Comparison of ENCODE assay signal across 11 mouse cellular contexts in genomic region chr9:43130684-43131083, GRCm38 (mm10). TPM values are rescaled to one million over a fixed set of nuclear protein-coding genes. Genes with fewer than 3 reads are reported as not detected.
DNase-seq lines count a peak whose midpoint lies in the region; ATAC-seq and TF ChIP-seq lines count a peak whose summit lies in the region.
"Had no signal": no experiment of that assay in that cellular context is flagged by ENCODE, and none has a peak within 500 bp of the region (broad histone marks: within the 10 kb centered on the region; RNA-seq: fewer than 3 reads in every experiment).

No protein-coding gene starts in this region.

- TF ChIP-seq POLR2A in embryonic fibroblast, embryonic 13.5 days (IDR thresholded peaks at IDR 0.05; ENCODE audit: low read depth, low read length): no peak

- peak; percentile 54 for TF ChIP-seq CTCF in layer of hippocampus, adult 2 months (conservative IDR thresholded peaks at IDR 0.05)
- TF ChIP-seq CTCF in E14TG2a.4 (conservative IDR thresholded peaks at IDR 0.05; ENCODE audit: low read length): peak; percentile 52
- 0 out of 2 replicates have a peak, but pooled peaks have one; percentile 4 for TF ChIP-seq CTCF in embryonic fibroblast, embryonic 13.5 days (IDR thresholded peaks at IDR 0.05; ENCODE audit: borderline replicate concordance, insufficient read depth, low read length)

- no peak overlapping the region for H3K9ac ChIP-seq in forebrain, embryonic 11.5 days (ENCODE audit: low read length)

- no peak overlapping the region for H3K4me3 ChIP-seq in layer of hippocampus, adult 2 months
- H3K4me3 ChIP-seq in E14TG2a.4 (replicated peaks; ENCODE audit: low read length): no peak overlapping the region
- H3K4me3 ChIP-seq in embryonic fibroblast, embryonic 13.5 days (ENCODE audit: insufficient read depth, low read length): no peak overlapping the region
- no peak overlapping the region for H3K4me3 ChIP-seq in forebrain, embryonic 11.5 days (ENCODE audit: low read depth, low read length)
- H3K4me3 ChIP-seq: midbrain, embryonic 10.5 days; myocyte had no signal

- H3K9me3 ChIP-seq in E14TG2a.4 (ENCODE audit: low read length): no peaks in the 10 kb centered on the region
- H3K9me3 ChIP-seq in forebrain, embryonic 11.5 days (ENCODE audit: control insufficient read depth, low read length): no peaks in the 10 kb centered on the region
- H3K9me3 ChIP-seq: midbrain, embryonic 10.5 days had no signal

- WGBS in forebrain, embryonic 11.5 days: 95% methylated on average over 2 of the region's 2 CpGs

- no peak overlapping the region for H3K4me2 ChIP-seq in forebrain, embryonic 11.5 days (ENCODE audit: low read depth, low read length, severe bottlenecking)

- peaks cover 44% of the 10 kb centered on the region for H3K4me1 ChIP-seq in E14TG2a.4 (replicated peaks; ENCODE audit: low read depth, low read length)
- H3K4me1 ChIP-seq in embryonic fibroblast, embryonic 13.5 days (ENCODE audit: control insufficient read depth, insufficient read depth, low read length): no peaks in the 10 kb centered on the region
- no peaks in the 10 kb centered on the region for H3K4me1 ChIP-seq in forebrain, embryonic 11.5 days (replicated peaks; ENCODE audit: control insufficient read depth, insufficient read depth, low read length)

- no peak for ATAC-seq in forebrain, embryonic 11.5 days (replicated peaks; ENCODE audit: low FRiP score)

- no peaks in the 10 kb centered on the region for H3K36me3 ChIP-seq in E14TG2a.4 (ENCODE audit: insufficient read depth, low read length)
- H3K36me3 ChIP-seq in forebrain, embryonic 11.5 days (ENCODE audit: control insufficient read depth, insufficient read depth, low read length): no peaks in the 10 kb centered on the region
- H3K36me3 ChIP-seq: midbrain, embryonic 10.5 days had no signal

- DNase-seq in layer of hippocampus, adult 2 months (ENCODE audit: low spot score in 2 of 2): no peak
- DNase-seq in layer of hippocampus, adult 9-11 months: no peak
- peak; percentile 19 for DNase-seq in A20 (ENCODE audit: low read depth, low spot score)
- no peak for DNase-seq in forebrain, embryonic 11.5 days (ENCODE audit: low spot score)
- DNase-seq in adrenal gland, postnatal 10 days: no peak
- DNase-seq: cerebellum, adult 2 months; kidney, postnatal 10 days had no signal

- peaks cover 6% of the 10 kb centered on the region; the same call in 1 of the 2 replicates for H3K27me3 ChIP-seq in E14TG2a.4 (ENCODE audit: insufficient read depth, low read length)
- no peaks in the 10 kb centered on the region for H3K27me3 ChIP-seq in forebrain, embryonic 11.5 days (ENCODE audit: control insufficient read depth, insufficient read depth, low read length)

- no peak overlapping the region for H3K27ac ChIP-seq in layer of hippocampus, adult 2 months
- H3K27ac ChIP-seq in embryonic fibroblast, embryonic 13.5 days (ENCODE audit: insufficient read depth, low read length): no peak overlapping the region
- no peak overlapping the region for H3K27ac ChIP-seq in forebrain, embryonic 11.5 days (ENCODE audit: low read depth, low read length)
- H3K27ac ChIP-seq: midbrain, embryonic 10.5 days had no signal

RNA-seq across cellular contexts. Expression of gene Tmem136, which starts 14.3 kb away (rescaled TPM):
- 10 to 100 TPM; 23.5 to 25.5 TPM for total RNA-seq in layer of hippocampus, adult 2 months (2021)
- polyA plus RNA-seq in embryonic fibroblast, embryonic 13.5 days (2011; ENCODE audit: insufficient read length, low read depth, missing spikeins): 5.5 and 6.6 TPM in 2 replicates
- polyA plus RNA-seq in forebrain, embryonic 11.5 days (2014; fragmentation: Nextera tagmentation; extraction: Ambion mirVana): 13.5 and 13.8 TPM in 2 replicates
- total RNA-seq in adrenal gland, postnatal 10 days (2021): 1 to 10 TPM; 3.9 to 4.1 TPM

RNA-seq across cellular contexts. Expression of gene Arhgef12, which starts 23.6 kb away (rescaled TPM):
- 100 to 1,000 TPM; 146 to 162 TPM for total RNA-seq in layer of hippocampus, adult 2 months (2021)
- 56.1 and 56.6 TPM in 2 replicates for polyA plus RNA-seq in embryonic fibroblast, embryonic 13.5 days (2011; ENCODE audit: insufficient read length, low read depth, missing spikeins)
- polyA plus RNA-seq in forebrain, embryonic 11.5 days (2014; fragmentation: Nextera tagmentation; extraction: Ambion mirVana): 14.6 and 14.8 TPM in 2 replicates
- 100 to 1,000 TPM; 104 to 112 TPM for total RNA-seq in adrenal gland, postnatal 10 days (2021)

Comparison
In these comparisons a context has a peak if more than half of its experiments do, and no peak if none do; other contexts are left out.
1. CTCF ChIP-seq: peak in every context shown above with its lines; median percentile 54 in layer of hippocampus, adult 2 months; 52 in E14TG2a.4; 4 in embryonic fibroblast, embryonic 13.5 days.
2. RNA of gene Tmem136, which starts 14.3 kb away (total RNA-seq): 23.5 to 25.5 TPM in layer of hippocampus, adult 2 months; 3.9 to 4.1 TPM in adrenal gland, postnatal 10 days; every median in the first group is over 4 times any median in the second.